Mouse (Mus musculus) limb, embryonic 14.5 days (tissue): ENCODE results near the gene Iqsec3. TPM values are rescaled to one million over a fixed set of nuclear protein-coding genes. Genes with fewer than 3 reads are reported as not detected.
"Not testable (repeated sequence)": the region's sequence is repeated elsewhere in the genome, so short reads cannot be mapped to it uniquely, and the experiment has no call there.

Experiments used
- ATAC-seq: fragments of 200-750 bp; cut with Nextera tagmentation; 2 replicates; pipeline ENCODE4 v1.8.0; 2017; ENCODE audit warnings: low read depth, moderate number of reproducible peaks, moderate TSS enrichment; ENCODE audit not compliant: low FRiP score
- DNase-seq: peaks from one replicate; pipeline ENCODE4 v3.0.0-alpha.2; 2015; ENCODE audit warnings: low spot score
- H3K27ac ChIP-seq: fragments of 300-500 bp; sonication (generic); replicated peaks from 2 replicates; pipeline ENCODE4 v1.5.1; 2014; ENCODE audit warnings: low read depth, mild to moderate bottlenecking, low read length, moderate library complexity, mixed read lengths
- H3K27me3 ChIP-seq: fragments of 300-500 bp; sonication (generic); 2 replicates; pipeline ENCODE4 v1.6.1; 2014; ENCODE audit warnings: low read length, mixed read lengths; ENCODE audit not compliant: control insufficient read depth, insufficient read depth
- H3K36me3 ChIP-seq: fragments of 300-500 bp; sonication (generic); 2 replicates; pipeline ENCODE4 v1.6.1; 2014; ENCODE audit warnings: mild to moderate bottlenecking, low read length, moderate library complexity, mixed read lengths; ENCODE audit not compliant: control insufficient read depth, insufficient read depth
- H3K4me1 ChIP-seq: fragments of 300-500 bp; sonication (generic); 2 replicates; pipeline ENCODE4 v1.6.1; 2014; ENCODE audit warnings: antibody characterized with exemption, low read length, mixed read lengths; ENCODE audit not compliant: control insufficient read depth, insufficient read depth
- H3K4me2 ChIP-seq: fragments of 300-500 bp; sonication (generic); replicated peaks from 2 replicates; pipeline ENCODE4 v1.6.1; 2014; ENCODE audit warnings: low read depth, mild to moderate bottlenecking, low read length, moderate library complexity; ENCODE audit not compliant: severe bottlenecking
- H3K4me3 ChIP-seq: fragments of 300-500 bp; sonication (generic); replicated peaks from 2 replicates; pipeline ENCODE4 v1.5.1; 2014; ENCODE audit warnings: low read length
- H3K9ac ChIP-seq: fragments of 300-500 bp; sonication (generic); 2 replicates; pipeline ENCODE4 v1.6.1; 2014; ENCODE audit warnings: mild to moderate bottlenecking, low read depth, low read length, moderate library complexity; ENCODE audit not compliant: severe bottlenecking
- H3K9me3 ChIP-seq: fragments of 300-500 bp; sonication (generic); 2 replicates; pipeline ENCODE4 v1.6.1; 2016; ENCODE audit warnings: low read length; ENCODE audit not compliant: control insufficient read depth
- POLR2A ChIP-seq: fragments of 200-500 bp; IDR thresholded peaks from 2 replicates; pipeline ENCODE4 v1.8.0; 2012; ENCODE audit warnings: inconsistent platforms, mild to moderate bottlenecking, moderate library complexity, borderline replicate concordance; ENCODE audit not compliant: insufficient read depth, insufficient read length; ENCODE audit errors: extremely low read depth
- WGBS: fragments of 180-500 bp; shearing (Covaris S2); extraction: QIAGEN DNeasy Blood & Tissue Kit; methylation state at CpG from one replicate; pipeline ENCODE4 v1.1.7; 2014; 5-methylcytosine and 5-hydroxymethylcytosine counted together
- polyA plus RNA-seq, 2 experiments: library from polyadenylated mRNA; depleted of rRNA in 1 of 2; stranded (reverse) in 1 of 2; unstranded in 1 of 2; fragments of >200 nt; fragmentation: Nextera tagmentation in 1 of 2; extraction: Ambion mirVana in 1 of 2; gene quantifications; 2 replicates each; pipeline versions ENCODE4 v1.2.1 to v1.2.3; 2012 to 2014

Iqsec3 gene
- polyA plus RNA-seq, 2 experiments: 0.28 to 0.55 TPM

- Histone ChIP-seq H3K4me2 (no peak overlapping the region), H3K4me3 (no peak overlapping the region), H3K36me3 (no peaks in the 10 kb centered on the region), H3K27me3 (no peaks in the 10 kb centered on the region), H3K9ac (no peak overlapping the region), H3K9me3 (no peaks in the 10 kb centered on the region), H3K4me1 (no peaks in the 10 kb centered on the region), H3K27ac (no peak overlapping the region)
- no peak for TF ChIP-seq POLR2A
- 71% methylated on average over 8 of the region's 12 CpGs for WGBS
- ATAC-seq (no peak), DNase-seq (no peak)
Measured at GRCm38 (mm10) chr6:121376159-121376558, 97.3 kb downstream of the Iqsec3 start.

- no peak overlapping the region for H3K4me3 ChIP-seq
- 81% methylated on average over 10 of the region's 10 CpGs for WGBS
Measured at GRCm38 (mm10) chr6:121371197-121371980, 102.1 kb downstream of the Iqsec3 start.

DNA sequence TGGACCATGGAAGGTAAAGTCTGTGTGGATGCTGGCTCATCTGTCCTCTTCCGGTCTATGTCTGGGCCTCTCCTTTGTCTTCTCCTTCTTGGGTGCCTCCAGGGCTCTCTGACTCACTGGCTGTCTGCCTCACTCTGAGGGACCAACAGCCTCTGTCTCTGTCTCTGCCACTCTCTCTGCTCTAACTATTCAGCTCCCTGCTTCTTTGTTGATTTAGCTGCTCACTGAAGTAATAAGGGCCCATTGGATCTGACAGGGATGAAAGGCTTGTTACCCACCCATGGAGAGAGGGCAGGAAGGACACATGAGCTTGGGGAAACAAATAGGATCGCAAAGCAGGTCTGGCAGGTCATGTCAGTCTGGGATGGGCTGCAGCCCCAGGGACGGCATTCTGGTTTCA lies 106.4 kb downstream of the Iqsec3 start:
- Histone ChIP-seq H3K27me3 (no peaks in the 10 kb centered on the region), H3K36me3 (no peaks in the 10 kb centered on the region), H3K4me3 (no peak overlapping the region), H3K9me3 (no peaks in the 10 kb centered on the region), H3K27ac (no peak overlapping the region), H3K4me1 (no peaks in the 10 kb centered on the region), H3K9ac (no peak overlapping the region), H3K4me2 (no peak overlapping the region)
- ATAC-seq: no peak
- TF ChIP-seq POLR2A: no peak
- WGBS: 46% methylated on average over 3 of the region's 3 CpGs
- DNase-seq: no peak

More at GRCm38 (mm10) chr6:121371197-121371980, 102.1 kb downstream of the Iqsec3 start:
- Histone ChIP-seq H3K9ac (no peak overlapping the region), H3K27me3 (no peaks in the 10 kb centered on the region), H3K36me3 (no peaks in the 10 kb centered on the region), H3K9me3 (no peaks in the 10 kb centered on the region), H3K4me1 (no peaks in the 10 kb centered on the region), H3K4me2 (no peak overlapping the region), H3K27ac (no peak overlapping the region)
- no peak for ATAC-seq
- no peak for TF ChIP-seq POLR2A
- no peak for DNase-seq

- H3K9ac ChIP-seq, ATAC-seq, H3K27me3 ChIP-seq, H3K9me3 ChIP-seq, H3K27ac ChIP-seq, H3K4me2 ChIP-seq, H3K36me3 ChIP-seq, H3K4me1 ChIP-seq, H3K4me3 ChIP-seq: not testable (repeated sequence)
- DNase-seq: peak; percentile 27
- 14% methylated on average over 2 of the region's 2 CpGs for WGBS
Measured at GRCm38 (mm10) chr6:121366537-121366936, 106.9 kb downstream of the Iqsec3 start.

DNA sequence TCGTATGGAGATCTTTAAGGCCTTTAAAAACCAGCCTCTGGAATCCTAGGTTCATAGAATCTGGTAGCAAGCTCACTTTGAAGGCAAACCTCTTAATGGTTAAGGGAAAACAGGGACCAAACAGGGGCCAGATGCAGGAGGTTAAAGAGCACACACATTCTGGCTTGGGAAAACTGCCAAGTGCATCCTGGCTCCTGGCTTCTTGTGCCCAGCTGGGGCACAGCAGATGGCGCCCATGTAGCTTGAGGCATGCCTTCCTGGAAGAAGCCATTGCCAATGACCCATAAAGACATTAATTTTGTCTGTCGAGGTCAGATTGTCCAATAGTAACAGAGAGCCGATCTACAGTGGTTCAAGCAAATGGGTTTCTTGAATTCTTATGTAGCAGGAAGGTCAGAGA lies 109.5 kb downstream of the Iqsec3 start:
- no peak overlapping the region for H3K4me2 ChIP-seq
- WGBS: 75% methylated on average over 4 of the region's 4 CpGs
- H3K4me1 ChIP-seq: no peaks in the 10 kb centered on the region
- H3K27me3 ChIP-seq: no peaks in the 10 kb centered on the region
- no peak for ATAC-seq
- H3K27ac ChIP-seq: no peak overlapping the region
- H3K9ac ChIP-seq: no peak overlapping the region
- no peaks in the 10 kb centered on the region for H3K36me3 ChIP-seq
- H3K4me3 ChIP-seq: no peak overlapping the region
- no peak for TF ChIP-seq POLR2A
- no peak for DNase-seq
- H3K9me3 ChIP-seq: no peaks in the 10 kb centered on the region
